Mouse (Mus musculus) spleen, adult 2 months (tissue): ENCODE measurements around the gene Esp36.
"Not testable (repeated sequence)": the region's sequence is repeated elsewhere in the genome, so short reads cannot be mapped to it uniquely, and the experiment has no call there.

Source experiments
- CTCF ChIP-seq: fragments of 200-500 bp; IDR thresholded peaks from 2 replicates; pipeline ENCODE4 v1.5.1; 2011; ENCODE audit warnings: mild to moderate bottlenecking, inconsistent platforms; ENCODE audit not compliant: insufficient read depth, insufficient read length, insufficient replicate concordance; ENCODE audit errors: extremely low read depth
- POLR2A ChIP-seq: fragments of 200-500 bp; IDR thresholded peaks from 2 replicates; pipeline ENCODE4 v1.6.1; 2011; ENCODE audit warnings: low read depth, low read length, inconsistent platforms

GRCm38 (mm10) chr17:38456206-38456605, 36.2 kb upstream of the Esp36 start:
- TF ChIP-seq CTCF, POLR2A: not testable (repeated sequence)
